Mouse (Mus musculus): ENCODE data around the gene Pknox1. TPM values are rescaled to one million over a fixed set of nuclear protein-coding genes. Genes with fewer than 3 reads are reported as not detected.
"Not testable (repeated sequence)": the region's sequence is repeated elsewhere in the genome, so short reads cannot be mapped to it uniquely, and the experiment has no call there.

The Pknox1 gene
- polyA plus RNA-seq, 1 experiment from 2014 or later: 10.3 TPM

GRCm38 (mm10) chr17:31546444-31547196, 17.9 kb upstream of the Pknox1 start:
- no peak overlapping the region for H3K4me2 ChIP-seq (ENCODE audit: low read depth, low read length)
- H3K4me3 ChIP-seq (ENCODE audit: low read depth, low read length): no peak overlapping the region
- H3K9ac ChIP-seq (ENCODE audit: low read depth, low read length): no peak overlapping the region
- no peaks in the 10 kb centered on the region for H3K4me1 ChIP-seq (ENCODE audit: control insufficient read depth, low read depth, low read length)
- no peaks in the 10 kb centered on the region for H3K36me3 ChIP-seq (ENCODE audit: control insufficient read depth, insufficient read depth)
- 70% methylated on average over 9 of the region's 9 CpGs for WGBS (ENCODE audit: insufficient replicate concordance)
- ATAC-seq (ENCODE audit: low read depth): no peak
- no peaks in the 10 kb centered on the region for H3K27me3 ChIP-seq (ENCODE audit: control insufficient read depth, insufficient read depth, low read depth, low read length)
- no peaks in the 10 kb centered on the region for H3K9me3 ChIP-seq (replicated peaks; ENCODE audit: control insufficient read depth, low read length)
- no peak overlapping the region for H3K27ac ChIP-seq (ENCODE audit: low read length)

- no peak overlapping the region for H3K4me3 ChIP-seq (ENCODE audit: low read depth, low read length)
- H3K4me2 ChIP-seq (ENCODE audit: low read depth, low read length): no peak overlapping the region
- H3K4me1 ChIP-seq (ENCODE audit: control insufficient read depth, low read depth, low read length): no peaks in the 10 kb centered on the region
- 65% methylated on average over 3 of the region's 3 CpGs for WGBS (ENCODE audit: insufficient replicate concordance)
- no peaks in the 10 kb centered on the region for H3K9me3 ChIP-seq (replicated peaks; ENCODE audit: control insufficient read depth, low read length)
- H3K36me3 ChIP-seq (ENCODE audit: control insufficient read depth, insufficient read depth): no peaks in the 10 kb centered on the region
- H3K27me3 ChIP-seq (ENCODE audit: control insufficient read depth, insufficient read depth, low read depth, low read length): no peaks in the 10 kb centered on the region
- H3K9ac ChIP-seq (ENCODE audit: low read depth, low read length): no peak overlapping the region
- no peak for ATAC-seq (ENCODE audit: low read depth)
- no peak overlapping the region for H3K27ac ChIP-seq (ENCODE audit: low read length)
These were observed 16.6 kb upstream of the Pknox1 start for GRCm38 (mm10) chr17:31547974-31548373.

DNA sequence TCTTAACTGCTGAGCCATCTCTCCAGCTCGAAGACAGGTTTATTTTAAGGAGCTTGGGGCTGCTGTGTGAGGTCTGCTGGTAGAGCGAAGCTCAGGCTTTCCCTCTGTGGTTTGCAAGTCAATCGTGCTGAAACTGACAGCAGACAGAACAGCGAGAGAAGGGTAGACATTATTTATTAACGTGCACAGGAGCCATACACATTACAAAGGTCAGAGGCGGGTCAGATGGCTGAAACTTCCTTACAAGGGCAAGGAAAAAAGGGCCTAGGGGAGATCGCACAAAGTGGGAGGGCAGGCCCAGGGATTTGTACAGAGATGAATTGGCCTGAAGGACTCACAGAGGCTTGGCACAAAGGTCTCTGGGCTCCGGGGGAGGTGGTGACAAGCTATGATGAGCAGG, 15.1 kb upstream of the Pknox1 start:
- Histone ChIP-seq H3K4me2 (ENCODE audit: low read depth, low read length) (no peak overlapping the region), H3K27ac (ENCODE audit: low read length) (no peak overlapping the region), H3K9ac (ENCODE audit: low read depth, low read length) (no peak overlapping the region), H3K27me3 (ENCODE audit: control insufficient read depth, insufficient read depth, low read depth, low read length) (no peaks in the 10 kb centered on the region), H3K36me3 (ENCODE audit: control insufficient read depth, insufficient read depth) (no peaks in the 10 kb centered on the region), H3K4me1 (ENCODE audit: control insufficient read depth, low read depth, low read length) (no peaks in the 10 kb centered on the region), H3K9me3 (replicated peaks; ENCODE audit: control insufficient read depth, low read length) (no peaks in the 10 kb centered on the region), H3K4me3 (ENCODE audit: low read depth, low read length) (no peak overlapping the region)
- WGBS (ENCODE audit: insufficient replicate concordance): 50% methylated on average over 8 of the region's 8 CpGs
- ATAC-seq (ENCODE audit: low read depth): no peak

GRCm38 (mm10) chr17:31552601-31553000, 11.9 kb upstream of the Pknox1 start:
- not testable (repeated sequence) for H3K9me3 ChIP-seq (replicated peaks; ENCODE audit: control insufficient read depth, low read length); H3K27ac ChIP-seq (ENCODE audit: low read length); H3K9ac ChIP-seq (ENCODE audit: low read depth, low read length); H3K4me3 ChIP-seq (ENCODE audit: low read depth, low read length); H3K4me1 ChIP-seq (ENCODE audit: control insufficient read depth, low read depth, low read length); H3K36me3 ChIP-seq (ENCODE audit: control insufficient read depth, insufficient read depth); H3K27me3 ChIP-seq (ENCODE audit: control insufficient read depth, insufficient read depth, low read depth, low read length); ATAC-seq (ENCODE audit: low read depth); H3K4me2 ChIP-seq (ENCODE audit: low read depth, low read length)
- WGBS (ENCODE audit: insufficient replicate concordance): 77% methylated on average over 23 of the region's 23 CpGs

DNA sequence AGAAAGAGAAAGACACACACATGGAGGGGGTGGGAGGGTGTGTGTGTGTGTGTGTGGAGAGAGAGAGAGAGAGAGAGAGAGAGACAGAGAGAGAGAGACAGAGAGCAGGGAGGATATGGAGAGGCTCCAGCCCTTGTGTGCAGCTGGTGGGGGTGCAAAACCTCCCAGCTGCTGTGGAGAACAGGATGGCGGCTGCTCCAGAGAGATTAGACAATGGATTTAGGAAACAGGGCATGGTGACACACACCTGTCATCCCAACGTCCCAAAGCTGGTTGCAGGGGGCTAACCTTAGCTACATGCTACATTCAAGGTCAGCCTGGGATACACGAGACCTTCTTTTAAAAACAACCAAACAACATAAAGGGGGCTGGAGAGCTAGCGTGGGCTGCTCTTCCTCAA, 8.3 kb upstream of the Pknox1 start:
- no peaks in the 10 kb centered on the region for H3K36me3 ChIP-seq (ENCODE audit: control insufficient read depth, insufficient read depth)
- no peaks in the 10 kb centered on the region for H3K9me3 ChIP-seq (replicated peaks; ENCODE audit: control insufficient read depth, low read length)
- H3K4me1 ChIP-seq (ENCODE audit: control insufficient read depth, low read depth, low read length): no peaks in the 10 kb centered on the region
- ATAC-seq (ENCODE audit: low read depth): no peak
- no peak overlapping the region for H3K27ac ChIP-seq (ENCODE audit: low read length)
- H3K9ac ChIP-seq (ENCODE audit: low read depth, low read length): no peak overlapping the region
- H3K4me2 ChIP-seq (ENCODE audit: low read depth, low read length): no peak overlapping the region
- WGBS (ENCODE audit: insufficient replicate concordance): 45% methylated on average over 4 of the region's 4 CpGs
- no peak overlapping the region for H3K4me3 ChIP-seq (ENCODE audit: low read depth, low read length)
- no peaks in the 10 kb centered on the region for H3K27me3 ChIP-seq (ENCODE audit: control insufficient read depth, insufficient read depth, low read depth, low read length)

DNA sequence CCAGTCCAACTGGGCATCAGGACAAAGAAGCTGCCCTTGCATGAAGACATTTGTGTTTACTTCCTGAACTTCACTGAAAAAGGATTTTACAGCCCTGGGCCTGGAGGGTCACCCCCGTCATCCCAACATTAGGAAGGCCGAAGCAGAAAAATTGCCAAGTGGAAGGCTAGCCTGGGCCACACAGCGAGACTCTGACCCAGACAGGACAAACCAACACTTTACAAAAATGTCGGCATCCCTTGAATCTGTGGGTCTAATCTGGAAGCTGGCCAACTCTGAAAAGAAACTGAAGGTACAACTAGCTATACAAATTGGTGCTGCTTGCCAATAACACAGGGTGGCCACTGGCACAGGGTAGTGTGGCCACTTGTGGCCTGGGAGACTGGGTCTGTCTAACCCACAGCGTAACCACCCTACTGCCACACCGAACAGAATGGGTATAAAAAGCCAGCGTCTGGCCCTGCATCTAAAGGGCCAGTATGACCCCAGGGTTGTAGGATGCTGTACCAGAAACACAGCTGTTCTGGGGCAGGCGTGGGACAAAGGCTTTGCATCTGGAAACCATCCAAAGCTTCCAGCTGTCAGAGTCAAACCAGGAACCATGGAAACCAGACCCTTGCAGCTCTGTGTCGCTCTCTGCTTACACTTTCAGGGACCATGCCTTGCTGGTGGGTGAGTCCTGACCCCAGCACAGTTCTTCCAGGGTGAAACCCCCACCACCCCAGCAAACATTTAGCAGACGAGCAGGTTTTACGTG, 7.2 kb upstream of the Pknox1 start:
- ATAC-seq (ENCODE audit: low read depth): peak; percentile 9; the same call in 1 of the 2 replicates
- Histone ChIP-seq H3K4me3 (ENCODE audit: low read depth, low read length) (no peak overlapping the region), H3K9ac (ENCODE audit: low read depth, low read length) (no peak overlapping the region), H3K27me3 (ENCODE audit: control insufficient read depth, insufficient read depth, low read depth, low read length) (no peaks in the 10 kb centered on the region), H3K36me3 (ENCODE audit: control insufficient read depth, insufficient read depth) (no peaks in the 10 kb centered on the region), H3K9me3 (replicated peaks; ENCODE audit: control insufficient read depth, low read length) (no peaks in the 10 kb centered on the region), H3K27ac (ENCODE audit: low read length) (no peak overlapping the region), H3K4me2 (ENCODE audit: low read depth, low read length) (no peak overlapping the region), H3K4me1 (ENCODE audit: control insufficient read depth, low read depth, low read length) (no peaks in the 10 kb centered on the region)
- WGBS (ENCODE audit: insufficient replicate concordance): 64% methylated on average over 11 of the region's 11 CpGs

DNA sequence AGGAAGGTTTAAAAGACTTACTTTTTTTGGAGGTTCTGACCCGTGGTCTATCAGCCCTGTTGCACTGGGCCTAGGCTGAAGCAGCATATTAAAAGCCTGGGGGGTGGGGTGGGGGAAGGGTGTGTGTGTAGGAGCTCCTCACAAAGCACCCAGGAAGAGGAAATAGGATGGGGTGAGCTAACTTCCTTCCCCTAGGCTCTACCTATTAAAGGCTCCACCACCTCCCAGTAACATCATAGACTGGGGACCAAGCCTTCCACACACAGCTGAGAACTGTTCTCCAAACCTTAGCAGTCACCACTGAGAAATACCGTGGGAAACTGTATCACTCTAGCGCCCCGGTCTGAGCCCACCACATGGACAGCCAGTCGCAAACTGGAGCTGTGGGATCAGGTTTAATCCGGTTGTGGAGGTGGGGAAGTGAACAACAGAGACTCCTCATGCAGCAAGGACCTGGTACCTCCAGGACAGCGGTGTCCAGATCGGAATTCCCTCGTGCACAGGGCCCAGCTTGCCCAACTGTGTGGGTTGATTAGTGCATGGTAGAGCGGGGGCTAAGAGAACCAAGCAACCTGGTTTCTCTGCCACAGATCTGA, 6.5 kb upstream of the Pknox1 start:
- H3K4me2 ChIP-seq (ENCODE audit: low read depth, low read length): no peak overlapping the region
- H3K9me3 ChIP-seq (replicated peaks; ENCODE audit: control insufficient read depth, low read length): no peaks in the 10 kb centered on the region
- H3K27ac ChIP-seq (ENCODE audit: low read length): no peak overlapping the region
- no peaks in the 10 kb centered on the region for H3K4me1 ChIP-seq (ENCODE audit: control insufficient read depth, low read depth, low read length)
- ATAC-seq (ENCODE audit: low read depth): no peak
- WGBS (ENCODE audit: insufficient replicate concordance): 63% methylated on average over 10 of the region's 10 CpGs
- H3K27me3 ChIP-seq (ENCODE audit: control insufficient read depth, insufficient read depth, low read depth, low read length): no peaks in the 10 kb centered on the region
- H3K36me3 ChIP-seq (ENCODE audit: control insufficient read depth, insufficient read depth): no peaks in the 10 kb centered on the region
- no peak overlapping the region for H3K9ac ChIP-seq (ENCODE audit: low read depth, low read length)
- no peak overlapping the region for H3K4me3 ChIP-seq (ENCODE audit: low read depth, low read length)

GRCm38 (mm10) chr17:31559021-31559789, 5.3 kb upstream of the Pknox1 start:
- ATAC-seq (ENCODE audit: low read depth): no peak
- Histone ChIP-seq H3K9ac (ENCODE audit: low read depth, low read length) (no peak overlapping the region), H3K27ac (ENCODE audit: low read length) (no peak overlapping the region), H3K27me3 (ENCODE audit: control insufficient read depth, insufficient read depth, low read depth, low read length) (no peaks in the 10 kb centered on the region), H3K9me3 (replicated peaks; ENCODE audit: control insufficient read depth, low read length) (no peaks in the 10 kb centered on the region), H3K4me1 (ENCODE audit: control insufficient read depth, low read depth, low read length) (peaks cover 7% of the 10 kb centered on the region), H3K4me3 (ENCODE audit: low read depth, low read length) (no peak overlapping the region), H3K4me2 (ENCODE audit: low read depth, low read length) (no peak overlapping the region), H3K36me3 (ENCODE audit: control insufficient read depth, insufficient read depth) (no peaks in the 10 kb centered on the region)
- WGBS (ENCODE audit: insufficient replicate concordance): 60% methylated on average over 11 of the region's 11 CpGs

Data from liver, embryonic 16.5 days (tissue).